Mouse (Mus musculus) intestine, embryonic 16.5 days (tissue): ENCODE results near the gene Cbx8. TPM values are rescaled to one million over a fixed set of nuclear protein-coding genes. Genes with fewer than 3 reads are reported as not detected.

ENCODE experiments used
- ATAC-seq: fragments of 200-750 bp; cut with Nextera tagmentation; 2 replicates; pipeline ENCODE4 v1.8.0; 2017; ENCODE audit warnings: moderate TSS enrichment, moderate library complexity
- H3K27ac ChIP-seq: fragments of 300-500 bp; sonication (generic); 2 replicates; pipeline ENCODE4 v1.5.1; 2014; ENCODE audit warnings: mild to moderate bottlenecking, low read length
- H3K27me3 ChIP-seq: fragments of 300-500 bp; sonication (generic); replicated peaks from 2 replicates; pipeline ENCODE4 v1.6.1; 2014; ENCODE audit warnings: low read length, control low read depth, mixed read lengths; ENCODE audit not compliant: control insufficient read depth, insufficient read depth
- H3K36me3 ChIP-seq: fragments of 300-500 bp; sonication (generic); 2 replicates; pipeline ENCODE4 v1.6.1; 2014; ENCODE audit warnings: low read length, control low read depth; ENCODE audit not compliant: control insufficient read depth, insufficient read depth
- H3K4me1 ChIP-seq: fragments of 300-500 bp; sonication (generic); 2 replicates; pipeline ENCODE4 v1.6.1; 2014; ENCODE audit warnings: low read length, control low read depth, mixed read lengths; ENCODE audit not compliant: control insufficient read depth, insufficient read depth
- H3K4me2 ChIP-seq: fragments of 300-500 bp; sonication (generic); 2 replicates; pipeline ENCODE4 v1.6.1; 2014; ENCODE audit warnings: low read depth, low read length, control low read depth
- H3K4me3 ChIP-seq: fragments of 300-500 bp; sonication (generic); 2 replicates; pipeline ENCODE4 v1.5.1; 2014; ENCODE audit warnings: mild to moderate bottlenecking, low read length
- H3K9ac ChIP-seq: fragments of 300-500 bp; sonication (generic); 2 replicates; pipeline ENCODE4 v1.6.1; 2014; ENCODE audit warnings: low read depth, low read length
- H3K9me3 ChIP-seq: fragments of 300-500 bp; sonication (generic); 2 replicates; pipeline ENCODE4 v1.6.1; 2016; ENCODE audit warnings: low read length, control low read depth; ENCODE audit not compliant: control insufficient read depth
- WGBS: fragments of 180-500 bp; shearing (Covaris S2); extraction: QIAGEN DNeasy Blood & Tissue Kit; methylation state at CpG from one replicate; pipeline ENCODE4 v1.1.7; 2014; 5-methylcytosine and 5-hydroxymethylcytosine counted together
- polyA plus RNA-seq: library from polyadenylated mRNA; unstranded; fragments of >200 nt; fragmentation: Nextera tagmentation; extraction: Ambion mirVana; gene quantifications from 2 replicates; pipeline ENCODE4 v1.2.1, GENCODE M21; 2015

The Cbx8 gene
- polyA plus RNA-seq, 1 experiment from 2014 or later = 8.1 TPM

GRCm38 (mm10) chr11:119022068-119022894, 18.5 kb downstream of the Cbx8 start:
- H3K9ac ChIP-seq = peak overlapping the region; percentile 88
- peak; percentile 18; the same call in 1 of the 2 replicates for ATAC-seq
- H3K9me3 ChIP-seq = no peaks in the 10 kb centered on the region
- H3K27me3 ChIP-seq = 0 out of 2 replicates have a peak, but pooled peaks cover 4% of the 10 kb centered on the region
- peaks cover 26% of the 10 kb centered on the region for H3K4me1 ChIP-seq
- H3K27ac ChIP-seq = no peak overlapping the region
- peaks cover 8% of the 10 kb centered on the region; the same call in 1 of the 2 replicates for H3K36me3 ChIP-seq
- 4% methylated on average over 42 of the region's 42 CpGs for WGBS
- H3K4me2 ChIP-seq = peak overlapping the region; percentile 88
- H3K4me3 ChIP-seq = peak overlapping the region; percentile 93

GRCm38 (mm10) chr11:119021180-119021579, 19.6 kb downstream of the Cbx8 start:
- 91% methylated on average over 7 of the region's 7 CpGs for WGBS
- no peak overlapping the region for H3K27ac ChIP-seq
- ATAC-seq = no peak
- 0 out of 2 replicates have a peak, but pooled peaks cover 4% of the 10 kb centered on the region for H3K27me3 ChIP-seq
- no peaks in the 10 kb centered on the region for H3K9me3 ChIP-seq
- peaks cover 23% of the 10 kb centered on the region for H3K4me1 ChIP-seq
- no peak overlapping the region for H3K9ac ChIP-seq
- H3K4me2 ChIP-seq = no peak overlapping the region
- H3K36me3 ChIP-seq = no peaks in the 10 kb centered on the region
- H3K4me3 ChIP-seq = no peak overlapping the region

GRCm38 (mm10) chr11:119017506-119017905, 23.3 kb downstream of the Cbx8 start:
- Histone ChIP-seq H3K4me2 (no peak overlapping the region), H3K4me1 (no peaks in the 10 kb centered on the region), H3K27me3 (0 out of 2 replicates have a peak, but pooled peaks cover 4% of the 10 kb centered on the region), H3K4me3 (no peak overlapping the region), H3K36me3 (no peaks in the 10 kb centered on the region), H3K9ac (no peak overlapping the region), H3K9me3 (no peaks in the 10 kb centered on the region), H3K27ac (no peak overlapping the region)
- ATAC-seq = no peak
- WGBS = 74% methylated on average over 7 of the region's 7 CpGs

GRCm38 (mm10) chr11:119014455-119014854, 26.3 kb downstream of the Cbx8 start:
- Histone ChIP-seq H3K27me3 (no peaks in the 10 kb centered on the region), H3K9me3 (no peaks in the 10 kb centered on the region), H3K4me1 (no peaks in the 10 kb centered on the region), H3K27ac (no peak overlapping the region), H3K9ac (no peak overlapping the region), H3K4me2 (no peak overlapping the region), H3K36me3 (no peaks in the 10 kb centered on the region), H3K4me3 (no peak overlapping the region)
- ATAC-seq = no peak
- 78% methylated on average over 7 of the region's 7 CpGs for WGBS

- no peaks in the 10 kb centered on the region for H3K9me3 ChIP-seq
- H3K9ac ChIP-seq = peak overlapping the region; percentile 60
Measured at GRCm38 (mm10) chr11:119007461-119008456, 33.0 kb downstream of the Cbx8 start.

GRCm38 (mm10) chr11:119006462-119006861, 34.3 kb downstream of the Cbx8 start:
- Histone ChIP-seq H3K4me1 (0 out of 2 replicates have a peak, but pooled peaks cover 4% of the 10 kb centered on the region), H3K27me3 (no peaks in the 10 kb centered on the region), H3K27ac (no peak overlapping the region), H3K4me2 (no peak overlapping the region), H3K9ac (no peak overlapping the region), H3K36me3 (no peaks in the 10 kb centered on the region), H3K4me3 (no peak overlapping the region), H3K9me3 (no peaks in the 10 kb centered on the region)
- ATAC-seq = no peak
- 67% methylated on average over 3 of the region's 3 CpGs for WGBS

More at GRCm38 (mm10) chr11:119007461-119008456, 33.0 kb downstream of the Cbx8 start:
- H3K27me3 ChIP-seq = no peaks in the 10 kb centered on the region
- ATAC-seq = peak; percentile 92
- WGBS = 19% methylated on average over 21 of the region's 21 CpGs
- H3K4me3 ChIP-seq = peak overlapping the region; percentile 40
- H3K4me1 ChIP-seq = 0 out of 2 replicates have a peak, but pooled peaks cover 4% of the 10 kb centered on the region
- no peaks in the 10 kb centered on the region for H3K36me3 ChIP-seq
- H3K4me2 ChIP-seq = peak overlapping the region; percentile 52
- H3K27ac ChIP-seq = no peak overlapping the region; the same call in 1 of the 2 replicates

GRCm38 (mm10) chr11:119005547-119006275, 35.1 kb downstream of the Cbx8 start:
- no peak overlapping the region for H3K27ac ChIP-seq
- no peak overlapping the region for H3K9ac ChIP-seq
- no peaks in the 10 kb centered on the region for H3K27me3 ChIP-seq
- H3K4me1 ChIP-seq = 0 out of 2 replicates have a peak, but pooled peaks cover 4% of the 10 kb centered on the region
- WGBS = 85% methylated on average over 10 of the region's 10 CpGs
- no peaks in the 10 kb centered on the region for H3K36me3 ChIP-seq
- H3K9me3 ChIP-seq = no peaks in the 10 kb centered on the region
- no peak overlapping the region for H3K4me2 ChIP-seq
- no peak for ATAC-seq
- no peak overlapping the region for H3K4me3 ChIP-seq

- WGBS = 58% methylated on average over 4 of the region's 4 CpGs
- Histone ChIP-seq H3K27ac (no peak overlapping the region), H3K4me2 (no peak overlapping the region), H3K9ac (no peak overlapping the region), H3K9me3 (no peaks in the 10 kb centered on the region), H3K4me1 (peaks cover 3% of the 10 kb centered on the region; the same call in 1 of the 2 replicates), H3K4me3 (no peak overlapping the region), H3K36me3 (no peaks in the 10 kb centered on the region), H3K27me3 (peaks cover 10% of the 10 kb centered on the region; the same call in 1 of the 2 replicates)
- ATAC-seq = no peak
Measured at GRCm38 (mm10) chr11:119001493-119002128, 39.2 kb downstream of the Cbx8 start.
